Mouse (Mus musculus): ENCODE results near the gene Fars2. TPM values are rescaled to one million over a fixed set of nuclear protein-coding genes. Genes with fewer than 3 reads are reported as not detected.

Gene Fars2
- polyA plus RNA-seq, 1 experiment from 2014 or later: 35.8 TPM

GRCm38 (mm10) chr13:36720297-36721017 lies 603.2 kb downstream of the Fars2 start:
- Histone ChIP-seq H3K9me3 (no peaks in the 10 kb centered on the region), H3K4me3 (no peak overlapping the region), H3K27ac (no peak overlapping the region), H3K27me3 (ENCODE audit: insufficient read depth, poor library complexity, severe bottlenecking) (peaks cover 58% of the 10 kb centered on the region), H3K36me3 (no peaks in the 10 kb centered on the region), H3K4me1 (peaks cover 13% of the 10 kb centered on the region; the same call in 1 of the 2 replicates)
- WGBS: 87% methylated on average over 5 of the region's 5 CpGs
- no peak for DNase-seq (ENCODE audit: low spot score)

DNA sequence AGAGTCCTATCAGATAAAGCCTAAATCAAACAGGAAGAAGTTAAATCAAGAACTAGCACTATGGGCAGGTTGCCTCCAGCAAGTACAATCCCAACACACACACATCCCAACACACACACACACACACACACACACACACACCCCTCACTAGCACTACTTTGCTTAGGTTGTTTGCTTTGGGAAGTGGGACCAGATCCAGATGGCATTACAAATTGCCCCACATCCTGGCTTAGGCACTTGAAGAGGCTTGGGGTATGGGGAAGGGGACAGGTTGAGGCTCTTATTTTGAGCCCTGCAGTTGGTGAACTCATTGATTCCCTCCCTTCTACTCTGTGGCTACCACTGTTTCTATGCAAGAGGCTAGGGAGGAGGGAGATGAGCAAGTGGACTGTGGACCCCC lies 605.1 kb downstream of the Fars2 start:
- Histone ChIP-seq H3K9me3 (no peaks in the 10 kb centered on the region), H3K27me3 (ENCODE audit: insufficient read depth, poor library complexity, severe bottlenecking) (peaks cover 74% of the 10 kb centered on the region), H3K4me1 (peaks cover 23% of the 10 kb centered on the region; the same call in 1 of the 2 replicates), H3K36me3 (no peaks in the 10 kb centered on the region), H3K27ac (no peak overlapping the region), H3K4me3 (no peak overlapping the region)
- no peak for DNase-seq (ENCODE audit: low spot score)

GRCm38 (mm10) chr13:36723726-36724300 lies 606.6 kb downstream of the Fars2 start:
- no peaks in the 10 kb centered on the region for H3K36me3 ChIP-seq
- H3K4me3 ChIP-seq: peak overlapping the region; percentile 53
- peaks cover 89% of the 10 kb centered on the region for H3K27me3 ChIP-seq (ENCODE audit: insufficient read depth, poor library complexity, severe bottlenecking)
- no peak overlapping the region for H3K27ac ChIP-seq
- DNase-seq (ENCODE audit: low spot score): no peak
- WGBS: 1% methylated on average over 15 of the region's 15 CpGs
- H3K9me3 ChIP-seq: no peaks in the 10 kb centered on the region
- peaks cover 28% of the 10 kb centered on the region for H3K4me1 ChIP-seq

- no peaks in the 10 kb centered on the region for H3K9me3 ChIP-seq
- peak overlapping the region; percentile 53 for H3K4me3 ChIP-seq
- 1% methylated on average over 40 of the region's 40 CpGs for WGBS
- H3K36me3 ChIP-seq: no peaks in the 10 kb centered on the region
- peaks cover 28% of the 10 kb centered on the region for H3K4me1 ChIP-seq
- no peak for DNase-seq (ENCODE audit: low spot score)
- no peak overlapping the region for H3K27ac ChIP-seq
- peaks cover 97% of the 10 kb centered on the region for H3K27me3 ChIP-seq (ENCODE audit: insufficient read depth, poor library complexity, severe bottlenecking)
Measured at GRCm38 (mm10) chr13:36724533-36725470, 607.6 kb downstream of the Fars2 start.

DNA sequence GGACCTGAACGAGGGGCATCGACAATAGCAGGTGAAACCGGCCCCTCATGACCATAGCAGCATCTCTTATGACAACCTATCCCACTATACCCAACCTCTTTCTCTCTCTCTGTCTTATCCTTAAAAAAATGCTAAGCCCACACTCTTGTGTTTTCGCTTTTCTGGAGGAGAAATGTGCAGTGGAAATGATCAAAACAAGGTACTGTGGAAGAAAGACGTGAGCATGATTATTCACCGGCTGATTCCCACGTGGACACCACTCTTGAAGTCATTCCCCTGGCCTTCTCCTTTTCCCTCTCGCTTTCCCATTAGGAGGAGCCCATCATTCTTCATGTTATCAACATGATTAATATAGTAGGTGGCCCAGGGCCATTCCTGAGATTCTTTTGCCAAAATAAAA lies 608.7 kb downstream of the Fars2 start:
- whole genome bisulfite sequencing: under 1% methylated on average over 8 of the region's 8 CpGs
- DNase-seq (ENCODE audit: low spot score): no peak

GRCm38 (mm10) chr13:36726551-36726950 lies 609.3 kb downstream of the Fars2 start:
- H3K27ac ChIP-seq: no peak overlapping the region
- no peak for DNase-seq (ENCODE audit: low spot score)
- H3K4me1 ChIP-seq: peaks cover 31% of the 10 kb centered on the region
- H3K9me3 ChIP-seq: no peaks in the 10 kb centered on the region
- peak overlapping the region; percentile 57 for H3K4me3 ChIP-seq
- under 1% methylated on average over 24 of the region's 24 CpGs for WGBS
- no peaks in the 10 kb centered on the region for H3K36me3 ChIP-seq
- peaks cover 96% of the 10 kb centered on the region for H3K27me3 ChIP-seq (ENCODE audit: insufficient read depth, poor library complexity, severe bottlenecking)

More for the DNA sequence above, 608.7 kb downstream of the Fars2 start:
- H3K4me1 ChIP-seq: peaks cover 28% of the 10 kb centered on the region
- no peak overlapping the region for H3K4me3 ChIP-seq
- H3K27me3 ChIP-seq (ENCODE audit: insufficient read depth, poor library complexity, severe bottlenecking): peaks cover 96% of the 10 kb centered on the region
- H3K9me3 ChIP-seq: no peaks in the 10 kb centered on the region
- H3K36me3 ChIP-seq: no peaks in the 10 kb centered on the region
- H3K27ac ChIP-seq: no peak overlapping the region

DNA sequence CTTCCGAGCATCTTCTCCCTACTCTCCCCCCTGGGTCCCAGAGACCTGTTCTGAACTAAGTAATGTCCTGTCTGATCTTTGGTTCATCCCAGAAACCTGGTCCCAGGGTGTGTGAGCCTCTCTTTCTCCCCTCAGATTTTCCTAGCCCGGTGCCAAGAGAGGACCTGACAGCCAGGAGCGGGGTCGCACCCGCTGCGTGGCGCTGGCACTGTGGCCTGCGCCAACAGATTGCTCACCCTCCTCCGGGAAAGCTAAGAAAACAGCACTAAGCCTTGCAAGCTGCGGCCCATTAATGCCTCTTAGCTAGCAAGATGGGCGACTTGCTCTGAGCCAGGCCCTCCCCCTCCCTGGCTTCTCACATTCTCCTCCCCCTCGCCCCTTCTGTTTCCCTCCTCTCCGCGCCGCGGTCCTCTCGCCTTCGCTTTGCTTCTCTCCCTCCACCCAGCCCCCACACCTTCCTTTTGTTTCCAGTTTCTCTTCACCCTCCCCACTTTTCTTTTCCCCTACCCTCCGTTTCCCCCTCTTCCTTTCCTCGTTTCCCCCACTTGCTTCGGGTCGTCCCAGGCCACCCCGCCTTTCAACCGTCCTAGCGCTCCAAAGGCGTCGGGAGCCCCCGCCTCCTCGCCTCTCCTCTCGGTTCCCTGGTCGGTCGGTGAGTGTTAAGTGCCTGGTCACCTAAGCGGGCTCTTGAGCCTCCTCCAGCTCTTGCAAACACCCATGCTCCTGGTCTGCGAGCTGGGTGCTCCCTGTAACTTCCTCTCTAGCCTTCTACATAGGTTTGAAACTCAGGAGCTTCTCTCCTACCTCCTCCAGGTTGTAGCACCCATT lies 610.0 kb downstream of the Fars2 start:
- Histone ChIP-seq H3K27ac (no peak overlapping the region; the same call in 1 of the 2 replicates), H3K36me3 (no peaks in the 10 kb centered on the region), H3K27me3 (ENCODE audit: insufficient read depth, poor library complexity, severe bottlenecking) (peaks cover 93% of the 10 kb centered on the region), H3K4me1 (peaks cover 32% of the 10 kb centered on the region), H3K9me3 (no peaks in the 10 kb centered on the region), H3K4me3 (peak overlapping the region; percentile 57)
- under 1% methylated on average over 34 of the region's 34 CpGs for WGBS
- DNase-seq (ENCODE audit: low spot score): no peak

- H3K27ac ChIP-seq: no peak overlapping the region
- H3K4me3 ChIP-seq: peak overlapping the region; percentile 57
- H3K9me3 ChIP-seq: no peaks in the 10 kb centered on the region
- no peaks in the 10 kb centered on the region for H3K36me3 ChIP-seq
- no peak for DNase-seq (ENCODE audit: low spot score)
- 2% methylated on average over 23 of the region's 23 CpGs for WGBS
- peaks cover 32% of the 10 kb centered on the region for H3K4me1 ChIP-seq
- peaks cover 93% of the 10 kb centered on the region for H3K27me3 ChIP-seq (ENCODE audit: insufficient read depth, poor library complexity, severe bottlenecking)
Measured at GRCm38 (mm10) chr13:36727779-36728470, 610.7 kb downstream of the Fars2 start.

- Histone ChIP-seq H3K36me3 (no peaks in the 10 kb centered on the region), H3K4me3 (no peak overlapping the region), H3K27ac (no peak overlapping the region), H3K9me3 (no peaks in the 10 kb centered on the region), H3K27me3 (ENCODE audit: insufficient read depth, poor library complexity, severe bottlenecking) (peaks cover 93% of the 10 kb centered on the region), H3K4me1 (peaks cover 32% of the 10 kb centered on the region)
- 9% methylated on average over 5 of the region's 5 CpGs for WGBS
- no peak for DNase-seq (ENCODE audit: low spot score)
Measured at GRCm38 (mm10) chr13:36728509-36728908, 611.3 kb downstream of the Fars2 start.

DNA sequence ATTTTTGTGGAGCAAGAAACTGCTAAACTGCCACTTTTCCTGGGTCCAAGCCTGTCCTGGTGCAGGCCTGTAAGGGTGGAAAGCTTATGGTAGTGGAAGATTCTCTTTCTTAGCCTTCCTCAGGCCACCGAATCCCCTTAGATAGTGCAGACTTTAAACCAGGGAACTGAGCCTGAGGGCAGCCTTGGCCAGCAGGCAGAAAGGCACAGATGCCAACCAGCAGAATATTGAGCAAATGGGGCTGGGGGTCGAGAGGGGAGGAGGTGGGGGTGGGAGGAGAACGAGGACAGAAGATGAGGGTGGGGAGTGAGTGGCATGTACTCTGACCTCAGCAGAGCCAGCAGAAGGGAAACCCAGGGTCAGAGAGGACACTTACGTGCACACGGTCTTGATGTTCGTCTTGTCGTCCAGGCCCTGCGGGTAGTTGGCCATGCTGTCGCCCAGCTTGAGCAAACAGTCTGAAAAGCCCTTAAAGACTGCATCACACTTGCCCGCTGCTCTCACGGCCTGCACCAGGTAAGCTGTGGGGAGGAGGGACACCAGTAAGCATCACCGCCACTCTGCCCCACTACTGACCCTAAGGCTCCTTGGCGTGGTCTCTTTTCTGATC lies 612.6 kb downstream of the Fars2 start:
- no peak for DNase-seq (ENCODE audit: low spot score)
- Histone ChIP-seq H3K4me3 (no peak overlapping the region), H3K36me3 (no peaks in the 10 kb centered on the region)

DNA sequence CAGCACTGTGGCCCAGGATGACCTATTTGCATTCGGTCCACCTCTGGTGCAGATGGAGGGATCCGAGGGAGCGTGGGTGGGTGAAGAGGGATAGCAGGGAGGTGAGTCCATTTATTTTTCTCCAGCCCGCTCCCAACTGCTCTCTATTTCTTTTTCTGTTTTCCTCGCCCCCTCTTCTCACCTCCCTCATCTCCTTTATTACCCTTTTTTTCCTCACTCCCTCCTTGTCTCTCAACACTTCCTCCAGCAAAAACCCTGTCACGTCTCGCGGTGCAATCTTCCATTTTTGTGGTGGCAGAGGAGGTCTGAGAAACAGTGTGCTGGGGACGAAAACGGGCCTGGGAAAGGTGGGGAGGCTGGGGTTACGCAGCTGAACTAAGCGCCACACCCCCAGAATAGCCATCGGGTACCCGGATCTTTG lies 613.1 kb downstream of the Fars2 start:
- no peak for DNase-seq (ENCODE audit: low spot score)
- H3K9me3 ChIP-seq: no peaks in the 10 kb centered on the region
- peaks cover 33% of the 10 kb centered on the region for H3K4me1 ChIP-seq
- peaks cover 93% of the 10 kb centered on the region for H3K27me3 ChIP-seq (ENCODE audit: insufficient read depth, poor library complexity, severe bottlenecking)
- no peak overlapping the region for H3K4me3 ChIP-seq
- no peaks in the 10 kb centered on the region for H3K36me3 ChIP-seq
- no peak overlapping the region for H3K27ac ChIP-seq
- 9% methylated on average over 14 of the region's 14 CpGs for WGBS

More for the DNA sequence above, 612.6 kb downstream of the Fars2 start:
- 6% methylated on average over 13 of the region's 13 CpGs for WGBS
- no peak overlapping the region for H3K27ac ChIP-seq
- H3K9me3 ChIP-seq: no peaks in the 10 kb centered on the region
- H3K27me3 ChIP-seq (ENCODE audit: insufficient read depth, poor library complexity, severe bottlenecking): peaks cover 93% of the 10 kb centered on the region
- H3K4me1 ChIP-seq: peaks cover 31% of the 10 kb centered on the region
